Mouse (Mus musculus) layer of hippocampus, adult 2 months (tissue): Measurements from ENCODE around the gene Glyctk. TPM values are rescaled to one million over a fixed set of nuclear protein-coding genes. Genes with fewer than 3 reads are reported as not detected.
"Not testable (repeated sequence)": the region's sequence is repeated elsewhere in the genome, so short reads cannot be mapped to it uniquely, and the experiment has no call there.

ENCODE experiments used
- DNase-seq, 2 experiments: peaks; one replicate each; pipeline ENCODE4 v3.0.0; 2022; ENCODE audit warnings: low spot score in 2 of 2
- H3K27ac ChIP-seq: fragments of 200-600 bp; 2 replicates; pipeline ENCODE4 v1.8.1; 2022
- H3K4me3 ChIP-seq: fragments of 200-600 bp; 2 replicates; pipeline ENCODE4 v1.8.1; 2022; ENCODE audit warnings: mild to moderate bottlenecking
- CTCF ChIP-seq: fragments of 200-600 bp; conservative IDR thresholded peaks from 2 replicates; pipeline ENCODE4 v1.8.1; 2022; ENCODE audit warnings: antibody characterized with exemption, mild to moderate bottlenecking, moderate library complexity
- total RNA-seq, 2 experiments: library from RNA; stranded (reverse); gene quantifications; 2 replicates each; pipeline ENCODE4 v1.2.3; 2021

The Glyctk gene
- total RNA-seq, 2 experiments from 2014 or later: 4.2 TPM

DNA sequence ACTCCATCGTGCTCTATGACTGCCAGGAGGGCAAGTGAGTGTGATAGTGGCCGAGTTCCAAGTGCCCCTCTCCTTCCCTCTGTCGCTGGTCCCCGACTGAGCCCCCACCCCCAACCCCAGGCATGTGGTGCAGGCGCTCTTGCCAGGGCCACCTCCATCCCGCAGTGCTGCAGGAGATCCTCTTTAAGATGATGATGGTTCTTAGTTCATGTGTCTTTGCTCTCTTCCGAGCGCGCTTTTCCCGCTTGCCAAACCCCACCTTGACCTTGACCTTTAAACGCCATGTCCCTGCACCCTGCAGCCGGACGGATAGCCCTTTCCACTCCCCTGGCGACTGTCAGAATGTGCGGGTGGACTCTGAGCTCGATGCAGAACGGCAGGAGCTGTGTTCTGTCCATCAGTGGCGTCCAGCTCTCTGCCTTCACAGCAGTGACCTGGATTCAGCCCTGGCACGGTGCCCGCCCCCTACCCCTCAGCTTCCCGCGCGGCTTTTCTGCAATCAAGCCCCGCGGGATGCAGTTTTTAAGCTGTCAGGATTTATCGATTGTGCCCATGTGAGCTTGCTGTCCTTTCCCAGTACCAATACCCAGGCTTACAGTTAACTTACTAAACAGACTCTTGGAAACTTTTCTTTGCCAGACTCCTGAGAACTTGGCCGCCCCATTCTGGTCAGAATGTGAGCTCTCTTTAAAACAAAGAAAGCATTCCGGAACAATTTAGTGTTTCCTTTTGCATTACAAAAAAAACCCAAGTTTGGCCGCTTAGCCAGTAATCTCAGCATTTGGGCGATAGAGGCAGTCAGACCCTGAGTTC lies 13.6 kb upstream of the Glyctk start:
- peak in 1 of 2 experiments; percentile 44 for DNase-seq
- no peak for TF ChIP-seq CTCF
- H3K4me3 ChIP-seq: peak overlapping the region; percentile 94
- H3K27ac ChIP-seq: peak overlapping the region; percentile 95

DNA sequence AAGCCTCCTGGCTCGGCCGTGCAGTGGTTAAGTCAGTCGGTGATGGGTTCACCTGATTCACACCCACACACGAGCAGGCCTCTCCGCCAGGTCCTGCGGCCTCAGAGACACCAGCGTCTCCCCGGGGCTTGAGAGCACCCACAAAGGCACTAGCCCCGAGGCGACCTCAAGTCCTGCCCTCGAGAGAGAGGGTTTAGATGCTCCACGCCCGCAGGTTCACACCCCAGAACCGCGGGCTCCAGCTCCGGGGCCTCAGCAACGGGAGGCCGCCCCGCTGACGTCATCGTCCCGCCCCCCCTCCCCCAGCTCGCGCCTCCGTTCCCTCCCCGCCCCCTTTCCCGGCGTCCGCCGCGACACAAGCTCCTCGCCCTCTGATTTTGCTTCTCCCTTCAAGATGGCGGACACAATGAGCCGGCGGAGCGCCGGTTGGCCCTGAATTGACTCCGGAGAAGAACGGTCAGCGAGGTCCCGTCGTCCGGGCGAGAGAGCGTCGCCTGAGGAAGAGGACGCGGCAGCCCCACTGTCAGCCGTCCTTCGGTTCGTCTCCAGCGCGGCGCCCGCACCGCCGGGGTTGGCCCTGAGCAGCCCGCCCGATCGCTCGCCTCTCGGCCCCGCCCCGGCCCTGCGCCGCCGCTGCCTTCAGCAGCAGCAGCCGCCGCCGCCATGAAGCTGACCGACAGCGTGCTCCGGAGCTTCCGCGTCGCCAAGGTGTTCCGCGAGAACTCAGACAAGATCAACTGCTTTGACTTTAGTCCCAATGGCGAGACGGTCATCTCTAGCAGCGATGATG lies 12.8 kb upstream of the Glyctk start, which contains the start of gene Wdr82:
TSS of gene Wdr82 (plus strand) at position 373 of the 790 bp plus-strand sequence.
- Histone ChIP-seq H3K4me3 (peak within 1 kb of the TSS; percentile 94), H3K27ac (peak within 1 kb of the TSS; percentile 95)
- peak; percentile 88 to 90 for DNase-seq
- no peak for TF ChIP-seq CTCF

DNA sequence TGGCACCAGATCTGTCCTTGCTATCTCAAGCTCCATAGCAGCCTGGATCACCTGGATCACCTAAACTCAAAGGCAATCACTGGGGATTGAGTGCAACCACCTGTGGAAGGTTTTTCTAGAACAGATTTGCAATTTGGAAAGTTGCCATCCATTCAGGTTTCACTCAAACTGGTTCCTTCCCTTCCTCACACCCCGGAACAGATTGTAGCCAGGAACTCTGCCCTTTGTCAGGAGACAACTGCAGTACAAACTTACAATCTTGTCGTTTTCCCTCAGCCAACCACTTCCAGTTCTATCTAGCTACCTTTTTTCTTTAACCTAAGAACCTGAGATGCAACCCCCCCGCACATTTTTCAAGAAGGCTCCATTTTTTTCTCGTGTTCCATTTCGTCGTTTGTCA lies 12.0 kb upstream of the Glyctk start:
- H3K27ac ChIP-seq: peak overlapping the region; percentile 95; the same call in 1 of the 2 replicates
- TF ChIP-seq CTCF: no peak
- no peak for DNase-seq

DNA sequence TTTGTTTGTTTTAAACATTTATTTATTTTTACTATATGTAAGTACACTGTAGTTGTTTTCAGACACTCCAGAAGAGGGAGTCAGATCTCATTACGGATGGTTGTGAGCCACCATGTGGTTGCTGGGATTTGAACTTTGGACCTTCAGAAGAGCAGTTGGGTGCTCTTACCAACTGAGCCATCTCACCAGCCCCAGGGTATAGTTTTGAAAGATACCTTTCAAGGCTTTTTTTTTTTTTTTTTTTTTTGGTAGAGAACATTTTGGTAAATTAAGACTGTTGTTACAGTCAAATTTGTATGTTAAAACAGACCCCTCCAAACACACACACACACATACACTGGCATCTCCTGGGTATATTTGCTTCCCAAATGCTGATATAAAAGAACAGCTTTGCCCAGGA lies 11.1 kb upstream of the Glyctk start:
- not testable (repeated sequence) for H3K27ac ChIP-seq, DNase-seq, H3K4me3 ChIP-seq
- peak; percentile 21; the same call in 1 of the 2 replicates for TF ChIP-seq CTCF

More for the DNA sequence above, 12.0 kb upstream of the Glyctk start:
- peak overlapping the region; percentile 94; the same call in 1 of the 2 replicates for H3K4me3 ChIP-seq

DNA sequence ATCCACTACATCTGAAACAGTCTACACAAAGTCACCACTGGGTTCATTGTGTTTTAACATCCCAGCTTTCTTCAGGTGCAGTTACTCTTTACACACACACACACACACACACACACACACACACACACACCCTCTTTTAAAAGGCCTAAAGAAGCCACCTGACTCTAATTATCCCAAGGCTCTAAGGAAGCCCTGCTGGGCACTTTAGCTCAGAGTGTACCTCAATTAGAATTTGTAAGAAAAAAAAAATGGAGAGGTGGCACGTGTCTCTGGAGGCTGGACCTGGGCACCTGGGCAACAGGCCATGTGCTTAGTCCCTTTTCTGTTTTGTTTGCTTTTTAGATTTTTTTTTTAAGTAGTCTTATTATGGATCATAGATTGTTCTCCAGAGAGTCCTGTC lies 9.8 kb upstream of the Glyctk start:
- no peak for TF ChIP-seq CTCF
- H3K27ac ChIP-seq: no peak overlapping the region
- H3K4me3 ChIP-seq: no peak overlapping the region
- DNase-seq: no peak

DNA sequence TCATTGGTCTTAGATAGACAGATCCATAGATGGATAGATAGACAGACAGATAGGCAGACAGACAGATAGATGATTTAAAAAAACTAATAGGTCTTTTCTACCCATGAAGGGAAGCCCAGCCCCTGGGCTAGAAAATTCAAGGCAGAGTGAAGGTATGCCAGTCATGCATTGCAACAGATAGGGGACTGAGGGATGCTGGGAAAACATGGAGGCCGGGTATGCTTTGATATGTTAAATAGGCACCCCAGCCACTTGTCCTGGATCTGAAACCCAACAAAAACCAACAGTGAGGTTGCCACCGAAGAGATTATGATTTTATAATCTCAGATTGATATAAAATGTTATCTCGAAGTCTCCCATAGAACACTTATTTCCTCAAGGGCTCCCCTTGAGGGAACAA lies 9.3 kb upstream of the Glyctk start:
- TF ChIP-seq CTCF: 0 out of 2 replicates have a peak, but pooled peaks have one; percentile 8
- Histone ChIP-seq H3K4me3 (no peak overlapping the region), H3K27ac (no peak overlapping the region)
- no peak for DNase-seq

DNA sequence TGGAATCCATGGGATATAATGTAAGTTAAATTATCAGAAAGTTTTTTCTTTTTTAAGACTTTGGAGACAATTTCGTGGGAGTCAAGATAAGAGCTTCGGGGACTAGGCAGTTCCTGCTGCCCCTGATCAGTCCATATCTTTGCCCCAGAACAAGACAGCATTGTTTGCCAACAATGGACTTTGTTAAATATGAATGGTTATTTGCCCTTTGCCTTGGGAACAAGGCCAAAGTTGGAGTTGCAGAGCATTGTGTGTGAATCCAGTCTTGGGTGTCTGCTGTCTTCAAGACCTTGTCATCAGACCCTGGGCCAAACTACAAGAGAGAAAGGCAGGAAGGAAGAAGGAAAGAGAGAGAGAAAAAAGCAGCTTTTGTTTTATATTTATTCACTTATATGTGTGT lies 8.8 kb upstream of the Glyctk start:
- H3K27ac ChIP-seq: no peak overlapping the region
- DNase-seq: no peak
- H3K4me3 ChIP-seq: no peak overlapping the region
- TF ChIP-seq CTCF: no peak

DNA sequence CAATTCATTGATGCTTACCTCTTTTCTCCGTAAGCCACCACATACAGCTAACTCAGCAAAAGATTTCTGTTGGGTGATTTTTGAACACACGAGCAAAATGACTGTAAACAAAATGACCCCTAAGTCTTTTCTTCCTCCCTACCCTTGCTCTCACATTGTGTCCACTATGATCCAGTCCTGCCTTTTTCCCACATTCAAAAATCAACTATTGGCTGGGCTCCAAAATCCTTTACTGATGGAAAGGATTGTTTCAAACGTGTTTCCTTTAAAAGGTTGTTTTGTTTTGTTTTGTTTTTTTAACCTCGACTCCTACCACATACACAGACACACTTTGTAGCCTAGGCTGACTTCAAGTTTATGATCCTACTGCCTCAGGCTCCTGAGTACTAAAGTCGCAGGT lies 2.5 kb upstream of the Glyctk start:
- H3K4me3 ChIP-seq: peak overlapping the region; percentile 62
- no peak for DNase-seq
- no peak for TF ChIP-seq CTCF
- H3K27ac ChIP-seq: peak overlapping the region; percentile 100

DNA sequence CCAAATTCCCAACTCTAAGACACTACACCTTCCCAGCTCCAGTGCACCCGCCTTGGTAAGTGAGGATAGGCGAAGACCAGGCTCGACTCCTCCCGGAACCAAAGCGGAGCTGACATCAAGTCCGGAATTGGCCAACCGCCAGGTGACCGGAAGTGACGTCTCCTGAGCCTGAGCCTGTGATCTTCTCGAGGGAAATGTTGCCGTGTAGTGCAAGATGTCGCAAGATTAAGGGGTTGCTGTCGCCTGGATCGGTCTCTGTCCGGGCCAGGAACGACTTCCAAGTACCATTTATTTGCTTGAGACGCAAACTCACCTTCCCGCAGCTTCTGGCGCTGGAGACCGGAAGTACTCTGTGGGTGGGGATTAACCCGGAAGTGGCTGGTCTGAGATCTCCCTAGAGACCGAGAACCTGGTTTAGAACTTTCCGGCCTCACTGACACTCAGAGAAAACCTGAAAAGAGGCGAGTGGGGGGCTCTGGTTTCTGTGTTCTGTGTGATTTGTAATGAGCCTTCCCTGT lies 1.9 kb upstream of the Glyctk start:
- Histone ChIP-seq H3K4me3 (peak overlapping the region; percentile 62), H3K27ac (peak overlapping the region; percentile 100)
- peak; percentile 87 to 88 for DNase-seq
- no peak for TF ChIP-seq CTCF

DNA sequence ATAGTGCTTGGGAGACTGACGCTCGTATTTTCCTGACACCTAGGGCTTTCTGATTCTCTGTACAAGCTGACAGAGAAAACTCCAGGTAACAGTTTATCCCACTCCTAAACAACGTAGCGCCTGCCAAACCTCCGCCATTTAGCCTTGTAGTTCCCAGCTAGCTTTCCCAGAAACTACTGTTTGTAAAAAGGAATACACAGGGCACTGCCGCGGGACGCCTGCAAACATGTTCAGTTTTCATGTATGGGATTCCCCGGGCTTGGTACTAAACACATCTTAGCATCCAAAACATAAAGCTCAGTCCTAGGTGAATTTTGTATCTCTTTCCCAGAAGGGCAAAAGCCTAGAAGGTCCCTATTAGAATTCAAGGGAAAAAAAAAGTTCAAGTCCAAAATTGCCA lies 1.3 kb upstream of the Glyctk start:
- Histone ChIP-seq H3K27ac (peak overlapping the region; percentile 100; the same call in 1 of the 2 replicates), H3K4me3 (peak overlapping the region; percentile 62)
- TF ChIP-seq CTCF: no peak
- no peak for DNase-seq

DNA sequence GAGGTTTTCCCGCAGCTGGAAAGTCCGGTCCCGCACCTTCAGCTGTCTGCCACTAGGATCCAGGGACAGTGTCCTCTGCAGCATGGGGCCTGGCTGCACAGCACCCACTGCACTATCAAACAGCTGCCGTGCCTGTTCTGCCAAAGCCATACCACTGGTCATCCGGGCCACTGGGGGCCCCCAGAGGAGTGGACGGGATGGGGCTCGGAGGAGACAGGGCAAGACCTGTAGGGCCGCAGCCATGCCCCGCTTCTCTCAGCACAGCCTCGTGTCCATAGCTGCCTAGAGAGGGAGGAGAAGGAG lies 364 bp downstream of the Glyctk start:
- Histone ChIP-seq H3K27ac (no peak overlapping the region), H3K4me3 (no peak overlapping the region)
- DNase-seq: no peak
- no peak for TF ChIP-seq CTCF

DNA sequence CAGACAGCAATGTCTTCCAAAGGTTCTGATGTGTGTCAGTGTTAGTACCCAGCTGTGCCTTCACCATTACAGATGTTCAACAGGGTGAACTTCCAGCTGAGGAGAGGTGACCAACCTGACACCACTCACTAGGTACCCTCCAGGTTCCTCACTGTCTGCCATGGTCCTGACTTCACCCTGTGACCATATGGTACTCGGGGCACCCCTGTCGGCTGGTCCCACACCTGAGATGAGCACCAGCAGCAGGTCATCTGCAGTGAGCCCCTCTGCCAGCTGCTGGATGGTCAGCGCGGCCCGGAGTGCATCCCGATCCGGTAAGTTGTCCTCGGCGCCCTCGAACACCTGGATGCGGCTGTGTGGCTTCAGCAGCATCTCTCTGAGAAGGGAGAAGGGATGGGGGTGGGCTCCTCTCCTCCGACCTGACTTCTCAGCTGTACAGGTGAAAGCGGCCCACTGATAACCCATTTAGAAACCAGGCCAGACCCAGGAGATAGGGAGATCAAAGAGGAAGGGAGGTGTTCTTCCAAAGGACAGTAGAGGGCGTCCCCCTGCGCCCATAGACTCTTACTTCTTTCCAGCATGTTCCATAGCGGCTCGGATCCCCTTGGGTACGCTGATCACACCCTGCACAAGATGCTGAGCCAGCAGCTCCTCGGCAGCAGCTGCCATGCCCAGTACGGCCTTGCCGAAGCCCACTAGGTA lies 866 bp downstream of the Glyctk start:
- Histone ChIP-seq H3K27ac (no peak overlapping the region), H3K4me3 (no peak overlapping the region)
- DNase-seq: no peak
- TF ChIP-seq CTCF: peak; percentile 11

DNA sequence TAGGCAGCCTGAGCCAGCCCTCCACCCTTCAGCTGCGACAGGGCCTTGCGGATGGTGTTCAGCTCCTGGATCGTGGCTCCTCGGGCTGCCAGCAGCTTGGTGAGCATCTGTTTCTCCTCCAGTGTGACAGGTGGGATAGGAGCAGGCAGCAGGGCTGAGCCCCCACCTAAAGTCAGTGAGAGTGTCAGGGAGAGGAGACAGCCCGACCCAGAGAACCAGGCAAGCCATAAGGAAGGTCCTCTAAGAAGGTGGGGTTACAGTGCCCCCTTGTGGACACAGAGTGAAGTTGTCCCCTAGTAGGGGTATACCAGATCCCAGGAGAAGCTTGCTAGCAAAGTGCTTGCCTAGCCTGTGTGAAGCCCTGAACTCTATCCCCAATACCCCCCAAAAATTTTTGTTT lies 1.5 kb downstream of the Glyctk start:
- peak; percentile 88 for TF ChIP-seq CTCF

More for the DNA sequence above, 1.5 kb downstream of the Glyctk start:
- Histone ChIP-seq H3K4me3 (no peak overlapping the region), H3K27ac (no peak overlapping the region)
- DNase-seq: peak; percentile 55 to 68
